Mouse (Mus musculus): Measurements from ENCODE around the gene Gramd1b.

Gene Gramd1b

GRCm38 (mm10) chr9:40531027-40531621 is at the start of gene Gramd1b:
TSS of gene Gramd1b (minus strand) at chr9:40531383.
- peak; percentile 60 for ATAC-seq (ENCODE audit: low TSS enrichment)

GRCm38 (mm10) chr9:40578726-40579625 is 47.8 kb upstream of the Gramd1b start:
- ATAC-seq (ENCODE audit: low TSS enrichment): no peak

- ATAC-seq (ENCODE audit: low TSS enrichment): no peak
Observed at GRCm38 (mm10) chr9:40577132-40577531, 45.9 kb upstream of the Gramd1b start.

GRCm38 (mm10) chr9:40575053-40575985 is 44.1 kb upstream of the Gramd1b start:
- no peak for ATAC-seq (ENCODE audit: low TSS enrichment)

GRCm38 (mm10) chr9:40571280-40571679 is 40.1 kb upstream of the Gramd1b start:
- ATAC-seq (ENCODE audit: low TSS enrichment): no peak

- ATAC-seq (ENCODE audit: low TSS enrichment): peak; percentile 99
Observed at GRCm38 (mm10) chr9:40568070-40568469, 36.9 kb upstream of the Gramd1b start.

GRCm38 (mm10) chr9:40563750-40564149 is 32.6 kb upstream of the Gramd1b start:
- no peak for ATAC-seq (ENCODE audit: low TSS enrichment)

GRCm38 (mm10) chr9:40559646-40560045 is 28.5 kb upstream of the Gramd1b start:
- peak; percentile 81 for ATAC-seq (ENCODE audit: low TSS enrichment)

GRCm38 (mm10) chr9:40557796-40558195 is 26.6 kb upstream of the Gramd1b start:
- peak; percentile 24; the same call in 1 of the 2 replicates for ATAC-seq (ENCODE audit: low TSS enrichment)

GRCm38 (mm10) chr9:40556396-40556795 is 25.2 kb upstream of the Gramd1b start:
- no peak for ATAC-seq (ENCODE audit: low TSS enrichment)

- ATAC-seq (ENCODE audit: low TSS enrichment): peak; percentile 84
Observed at GRCm38 (mm10) chr9:40555243-40555642, 24.1 kb upstream of the Gramd1b start.

- ATAC-seq (ENCODE audit: low TSS enrichment): no peak
Observed at GRCm38 (mm10) chr9:40547876-40548275, 16.7 kb upstream of the Gramd1b start.

- no peak for ATAC-seq (ENCODE audit: low TSS enrichment)
Observed at GRCm38 (mm10) chr9:40545193-40545592, 14.0 kb upstream of the Gramd1b start.

- no peak for ATAC-seq (ENCODE audit: low TSS enrichment)
Observed at GRCm38 (mm10) chr9:40539588-40540140, 8.5 kb upstream of the Gramd1b start.

- ATAC-seq (ENCODE audit: low TSS enrichment): 0 out of 2 replicates have a peak, but pooled peaks have one; percentile 38
Observed at GRCm38 (mm10) chr9:40537708-40538105, 6.5 kb upstream of the Gramd1b start.

- no peak for ATAC-seq (ENCODE audit: low TSS enrichment)
Observed at GRCm38 (mm10) chr9:40537044-40537707, 6.0 kb upstream of the Gramd1b start.

GRCm38 (mm10) chr9:40530536-40530935 is 647 bp downstream of the Gramd1b start:
- ATAC-seq (ENCODE audit: low TSS enrichment): peak; percentile 60

- ATAC-seq (ENCODE audit: low TSS enrichment): no peak
Observed at GRCm38 (mm10) chr9:40528733-40529132, 2.5 kb downstream of the Gramd1b start.

GRCm38 (mm10) chr9:40526928-40527327 is 4.3 kb downstream of the Gramd1b start:
- ATAC-seq (ENCODE audit: low TSS enrichment): no peak

- peak; percentile 90 for ATAC-seq (ENCODE audit: low TSS enrichment)
Observed at GRCm38 (mm10) chr9:40522156-40522555, 9.0 kb downstream of the Gramd1b start.

- no peak for ATAC-seq (ENCODE audit: low TSS enrichment)
Observed at GRCm38 (mm10) chr9:40521097-40521496, 10.1 kb downstream of the Gramd1b start.
